Mouse (Mus musculus) hindbrain, postnatal 0 days (tissue): Measurements from ENCODE around the gene Foxn2. TPM values are rescaled to one million over a fixed set of nuclear protein-coding genes. Genes with fewer than 3 reads are reported as not detected.
"Not testable (repeated sequence)": the region's sequence is repeated elsewhere in the genome, so short reads cannot be mapped to it uniquely, and the experiment has no call there.

Source experiments
- ATAC-seq: fragments of 200-750 bp; cut with Nextera tagmentation; 2 replicates; pipeline ENCODE4 v1.8.0; 2017; ENCODE audit warnings: mild to moderate bottlenecking, moderate TSS enrichment, moderate library complexity
- DNase-seq: peaks from one replicate; pipeline ENCODE4 v3.0.0-alpha.2; 2015; ENCODE audit warnings: low spot score
- H3K27ac ChIP-seq: fragments of 300-500 bp; sonication (generic); 2 replicates; pipeline ENCODE4 v1.5.1; 2014; ENCODE audit warnings: mild to moderate bottlenecking
- H3K27me3 ChIP-seq: fragments of 300-500 bp; sonication (generic); 2 replicates; pipeline ENCODE4 v1.6.1; 2014; ENCODE audit warnings: low read length, mixed read lengths; ENCODE audit not compliant: insufficient read depth
- H3K36me3 ChIP-seq: fragments of 300-500 bp; sonication (generic); 2 replicates; pipeline ENCODE4 v1.6.1; 2014; ENCODE audit warnings: low read length, mixed read lengths; ENCODE audit not compliant: insufficient read depth
- H3K4me1 ChIP-seq: fragments of 300-500 bp; sonication (generic); 2 replicates; pipeline ENCODE4 v1.6.1; 2014; ENCODE audit warnings: antibody characterized with exemption, low read length, mixed read lengths; ENCODE audit not compliant: insufficient read depth
- H3K4me2 ChIP-seq: fragments of 300-500 bp; sonication (generic); 2 replicates; pipeline ENCODE4 v1.6.1; 2014; ENCODE audit warnings: low read depth, mild to moderate bottlenecking, low read length, moderate library complexity, mixed read lengths
- H3K4me3 ChIP-seq: fragments of 300-500 bp; sonication (generic); 2 replicates; pipeline ENCODE4 v1.5.1; 2014; ENCODE audit warnings: low read length
- H3K9ac ChIP-seq: fragments of 300-500 bp; sonication (generic); replicated peaks from 2 replicates; pipeline ENCODE4 v1.6.1; 2014; ENCODE audit warnings: mild to moderate bottlenecking, low read length, moderate library complexity, mixed read lengths
- H3K9me3 ChIP-seq: fragments of 300-500 bp; sonication (generic); 2 replicates; pipeline ENCODE4 v1.6.1; 2016; ENCODE audit warnings: low read length, mixed read lengths
- CTCF ChIP-seq: IDR thresholded peaks from 2 replicates; pipeline ENCODE4 v1.5.1; 2016; ENCODE audit warnings: antibody characterized with exemption, control low read depth, low read depth
- WGBS: fragments of 180-500 bp; shearing (Covaris S2); extraction: QIAGEN DNeasy Blood & Tissue Kit; methylation state at CpG from one replicate; pipeline ENCODE4 v1.1.7; 2014; 5-methylcytosine and 5-hydroxymethylcytosine counted together
- polyA plus RNA-seq: library from polyadenylated mRNA; unstranded; fragments of >200 nt; fragmentation: Nextera tagmentation; extraction: Ambion mirVana; gene quantifications from 2 replicates; pipeline ENCODE4 v1.2.1, GENCODE M21; 2015
- total RNA-seq: library from RNA; depleted of rRNA; stranded (reverse); fragments of >200 nt; gene quantifications from 2 replicates; pipeline ENCODE4 v1.2.3, GENCODE M21; 2014

Foxn2 gene
- total and polyA plus RNA-seq, 2 experiments from 2014 or later, result 8.0 to 17.1 TPM

GRCm38 (mm10) chr17:88430719-88431118, 9.8 kb upstream of the Foxn2 start:
- Histone ChIP-seq H3K9ac (no peak overlapping the region), H3K27ac (no peak overlapping the region), H3K27me3 (no peaks in the 10 kb centered on the region), H3K9me3 (no peaks in the 10 kb centered on the region), H3K36me3 (no peaks in the 10 kb centered on the region), H3K4me2 (no peak overlapping the region), H3K4me3 (no peak overlapping the region), H3K4me1 (no peaks in the 10 kb centered on the region)
- WGBS, result 87% methylated on average over 2 of the region's 2 CpGs
- DNase-seq (no peak), ATAC-seq (no peak)
- TF ChIP-seq CTCF, result no peak

- ATAC-seq (no peak), DNase-seq (no peak)
- Histone ChIP-seq H3K4me1 (no peaks in the 10 kb centered on the region), H3K36me3 (no peaks in the 10 kb centered on the region), H3K9me3 (no peaks in the 10 kb centered on the region), H3K27me3 (no peaks in the 10 kb centered on the region), H3K9ac (no peak overlapping the region), H3K4me2 (no peak overlapping the region), H3K4me3 (no peak overlapping the region), H3K27ac (no peak overlapping the region)
- TF ChIP-seq CTCF, result no peak
- 78% methylated on average over 12 of the region's 12 CpGs for WGBS
Measured at GRCm38 (mm10) chr17:88431486-88431885, 9.0 kb upstream of the Foxn2 start.

- WGBS, result 92% methylated on average over 10 of the region's 10 CpGs
Measured at GRCm38 (mm10) chr17:88431987-88432386, 8.5 kb upstream of the Foxn2 start.

GRCm38 (mm10) chr17:88435322-88435721, 5.2 kb upstream of the Foxn2 start:
- no peak overlapping the region for H3K27ac ChIP-seq
- no peak for TF ChIP-seq CTCF
- no peaks in the 10 kb centered on the region for H3K9me3 ChIP-seq
- H3K36me3 ChIP-seq, result no peaks in the 10 kb centered on the region
- WGBS, result 83% methylated on average over 10 of the region's 10 CpGs
- H3K4me1 ChIP-seq, result no peaks in the 10 kb centered on the region
- H3K4me2 ChIP-seq, result no peak overlapping the region
- H3K9ac ChIP-seq, result no peak overlapping the region
- no peak for ATAC-seq
- H3K4me3 ChIP-seq, result no peak overlapping the region
- H3K27me3 ChIP-seq, result no peaks in the 10 kb centered on the region
- no peak for DNase-seq

More at GRCm38 (mm10) chr17:88431987-88432386, 8.5 kb upstream of the Foxn2 start:
- Histone ChIP-seq H3K4me2 (no peak overlapping the region), H3K4me3 (no peak overlapping the region), H3K27ac (no peak overlapping the region), H3K4me1 (no peaks in the 10 kb centered on the region), H3K27me3 (no peaks in the 10 kb centered on the region), H3K36me3 (no peaks in the 10 kb centered on the region), H3K9me3 (no peaks in the 10 kb centered on the region), H3K9ac (no peak overlapping the region)
- no peak for ATAC-seq
- no peak for DNase-seq
- no peak for TF ChIP-seq CTCF

GRCm38 (mm10) chr17:88436284-88436683, 4.2 kb upstream of the Foxn2 start:
- ATAC-seq (no peak), DNase-seq (no peak)
- no peaks in the 10 kb centered on the region for H3K27me3 ChIP-seq
- no peaks in the 10 kb centered on the region for H3K36me3 ChIP-seq
- no peak overlapping the region for H3K4me3 ChIP-seq
- whole genome bisulfite sequencing, result 98% methylated on average over 4 of the region's 4 CpGs
- no peak overlapping the region for H3K27ac ChIP-seq
- no peaks in the 10 kb centered on the region for H3K4me1 ChIP-seq
- H3K9ac ChIP-seq, result no peak overlapping the region
- H3K4me2 ChIP-seq, result no peak overlapping the region
- TF ChIP-seq CTCF, result no peak
- no peaks in the 10 kb centered on the region for H3K9me3 ChIP-seq

GRCm38 (mm10) chr17:88436749-88437148, 3.8 kb upstream of the Foxn2 start:
- not testable (repeated sequence) for H3K9ac ChIP-seq, H3K4me1 ChIP-seq, H3K27me3 ChIP-seq, ATAC-seq, H3K4me2 ChIP-seq, DNase-seq, H3K9me3 ChIP-seq, H3K4me3 ChIP-seq, H3K36me3 ChIP-seq, H3K27ac ChIP-seq
- 96% methylated on average over 5 of the region's 5 CpGs for WGBS

- Histone ChIP-seq H3K4me2 (no peak overlapping the region), H3K36me3 (no peaks in the 10 kb centered on the region), H3K9me3 (no peaks in the 10 kb centered on the region), H3K9ac (no peak overlapping the region), H3K4me1 (no peaks in the 10 kb centered on the region), H3K27me3 (no peaks in the 10 kb centered on the region), H3K27ac (no peak overlapping the region), H3K4me3 (no peak overlapping the region)
- TF ChIP-seq CTCF, result no peak
- ATAC-seq (no peak), DNase-seq (no peak)
- WGBS, result 100% methylated on average over 1 of the region's 1 CpGs
Measured at GRCm38 (mm10) chr17:88437391-88437790, 3.1 kb upstream of the Foxn2 start.
